Mouse (Mus musculus): ENCODE measurements around the gene Msi2. TPM values are rescaled to one million over a fixed set of nuclear protein-coding genes. Genes with fewer than 3 reads are reported as not detected.

Msi2 gene
- polyA plus RNA-seq, 1 experiment from 2014 or later, result 15.9 TPM

DNA sequence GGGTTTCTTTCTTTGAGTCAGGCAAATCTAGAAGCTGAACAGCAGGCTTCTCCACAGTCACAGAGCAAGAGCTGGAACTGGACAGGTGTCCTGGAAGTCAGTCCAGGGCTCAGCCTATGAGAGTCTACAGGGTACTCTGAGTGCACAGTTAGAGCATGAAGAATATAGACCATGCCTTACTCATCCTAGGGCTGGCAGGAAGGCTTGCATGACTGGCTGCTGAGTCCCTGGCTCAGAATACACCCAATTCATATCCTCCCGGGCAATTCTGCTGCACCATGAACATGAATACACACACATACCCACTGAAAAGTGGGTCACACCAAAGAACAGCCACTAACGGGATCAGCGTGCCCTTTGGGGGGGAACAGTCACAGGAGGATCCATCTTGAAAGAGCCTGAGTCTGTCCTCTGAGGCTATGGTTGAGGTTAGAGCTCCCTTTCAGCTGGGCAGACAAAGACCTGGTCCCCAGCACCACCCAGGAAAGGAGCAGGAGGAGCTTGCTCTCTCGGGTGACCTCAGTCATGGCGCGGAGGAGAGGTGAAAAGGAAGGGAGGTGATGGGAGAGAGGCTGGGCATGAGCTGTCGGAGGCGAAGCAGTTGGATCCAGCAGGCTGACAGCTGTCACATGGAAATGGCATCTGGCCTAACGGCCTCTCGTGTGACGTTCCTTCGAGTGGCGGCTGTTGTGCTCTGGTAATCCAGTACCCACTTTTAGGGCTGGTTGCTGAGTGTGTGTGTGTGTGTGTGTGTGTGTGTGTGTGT is 230.0 kb downstream of the Msi2 start:
- 70% methylated on average over 13 of the region's 13 CpGs for WGBS
- peaks cover 70% of the 10 kb centered on the region for H3K4me1 ChIP-seq
- no peaks in the 10 kb centered on the region for H3K27me3 ChIP-seq (ENCODE audit: insufficient read depth, poor library complexity, severe bottlenecking)
- no peak for DNase-seq (ENCODE audit: low spot score)
- H3K9me3 ChIP-seq, result no peaks in the 10 kb centered on the region
- H3K4me3 ChIP-seq, result no peak overlapping the region
- 0 out of 2 replicates have a peak overlapping the region, but pooled peaks have one; percentile 45 for H3K27ac ChIP-seq
- H3K36me3 ChIP-seq, result peaks cover 8% of the 10 kb centered on the region; the same call in 1 of the 2 replicates

DNA sequence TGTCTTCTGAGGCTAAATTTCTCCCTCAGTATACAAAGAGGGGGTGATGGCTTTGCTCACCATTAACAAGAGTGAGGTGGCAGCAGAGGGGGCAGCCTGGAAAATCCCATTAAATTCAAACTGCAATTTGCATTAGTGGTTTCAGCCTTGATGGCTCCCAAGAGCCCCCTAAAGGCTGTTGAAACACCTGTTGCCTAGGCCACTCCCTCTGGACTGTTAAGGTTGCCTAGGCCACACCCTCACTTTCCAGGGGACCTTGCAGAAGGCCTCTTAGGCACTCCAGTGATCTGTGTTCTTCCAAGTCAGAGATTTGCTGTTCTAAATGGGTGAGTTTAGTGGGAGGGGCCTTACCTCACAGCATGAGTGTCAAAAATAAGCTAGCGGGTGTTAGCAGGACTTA is 232.3 kb downstream of the Msi2 start:
- peak overlapping the region; percentile 38 for H3K27ac ChIP-seq
- H3K27me3 ChIP-seq (ENCODE audit: insufficient read depth, poor library complexity, severe bottlenecking), result no peaks in the 10 kb centered on the region
- WGBS, result 61% methylated on average over 1 of the region's 1 CpGs
- H3K36me3 ChIP-seq, result peaks cover 8% of the 10 kb centered on the region; the same call in 1 of the 2 replicates
- H3K9me3 ChIP-seq, result no peaks in the 10 kb centered on the region
- H3K4me1 ChIP-seq, result peaks cover 76% of the 10 kb centered on the region
- DNase-seq (ENCODE audit: low spot score), result no peak
- no peak overlapping the region for H3K4me3 ChIP-seq

DNA sequence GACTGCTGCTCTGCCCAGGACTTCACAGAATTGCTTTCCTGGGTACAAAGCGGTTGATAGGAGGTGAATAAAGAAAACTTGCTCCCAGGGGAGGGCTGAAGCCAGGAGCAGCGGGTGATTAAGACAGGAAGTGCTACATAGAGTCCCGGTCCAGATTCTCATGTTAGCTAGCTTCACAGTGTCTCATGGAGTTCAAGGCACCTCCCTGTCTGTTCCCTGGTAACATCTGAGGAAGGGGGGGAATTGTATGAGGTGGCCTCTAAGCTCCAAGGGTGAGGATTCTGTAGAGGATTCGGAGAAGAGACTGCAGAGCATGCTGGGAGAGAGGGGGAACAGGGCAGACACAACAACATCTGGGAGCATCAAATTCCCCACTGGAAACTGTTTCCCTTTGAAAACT is 233.2 kb downstream of the Msi2 start:
- no peak overlapping the region for H3K4me3 ChIP-seq
- peaks cover 8% of the 10 kb centered on the region; the same call in 1 of the 2 replicates for H3K36me3 ChIP-seq
- peak overlapping the region; percentile 32; the same call in 1 of the 2 replicates for H3K27ac ChIP-seq
- no peaks in the 10 kb centered on the region for H3K9me3 ChIP-seq
- no peak for DNase-seq (ENCODE audit: low spot score)
- no peaks in the 10 kb centered on the region for H3K27me3 ChIP-seq (ENCODE audit: insufficient read depth, poor library complexity, severe bottlenecking)
- H3K4me1 ChIP-seq, result peaks cover 78% of the 10 kb centered on the region
- WGBS, result 60% methylated on average over 4 of the region's 4 CpGs

GRCm38 (mm10) chr11:88484047-88484446 is 234.3 kb downstream of the Msi2 start:
- Histone ChIP-seq H3K27me3 (ENCODE audit: insufficient read depth, poor library complexity, severe bottlenecking) (no peaks in the 10 kb centered on the region), H3K27ac (no peak overlapping the region), H3K36me3 (peaks cover 9% of the 10 kb centered on the region; the same call in 1 of the 2 replicates)

GRCm38 (mm10) chr11:88482636-88483035 is 235.7 kb downstream of the Msi2 start:
- peak overlapping the region; percentile 47; the same call in 1 of the 2 replicates for H3K27ac ChIP-seq
- peaks cover 12% of the 10 kb centered on the region for H3K36me3 ChIP-seq
- H3K4me3 ChIP-seq, result no peak overlapping the region
- H3K9me3 ChIP-seq, result no peaks in the 10 kb centered on the region
- DNase-seq (ENCODE audit: low spot score), result no peak
- H3K4me1 ChIP-seq, result peaks cover 79% of the 10 kb centered on the region
- 78% methylated on average over 11 of the region's 11 CpGs for WGBS
- H3K27me3 ChIP-seq (ENCODE audit: insufficient read depth, poor library complexity, severe bottlenecking), result no peaks in the 10 kb centered on the region

More at GRCm38 (mm10) chr11:88484047-88484446, 234.3 kb downstream of the Msi2 start:
- no peak for DNase-seq (ENCODE audit: low spot score)
- 92% methylated on average over 3 of the region's 3 CpGs for WGBS
- Histone ChIP-seq H3K9me3 (no peaks in the 10 kb centered on the region), H3K4me1 (peaks cover 78% of the 10 kb centered on the region), H3K4me3 (no peak overlapping the region)

- no peaks in the 10 kb centered on the region for H3K9me3 ChIP-seq
- no peaks in the 10 kb centered on the region for H3K27me3 ChIP-seq (ENCODE audit: insufficient read depth, poor library complexity, severe bottlenecking)
- no peak overlapping the region for H3K4me3 ChIP-seq
- 71% methylated on average over 6 of the region's 6 CpGs for WGBS
- DNase-seq (ENCODE audit: low spot score), result no peak
- peak overlapping the region; percentile 80; the same call in 1 of the 2 replicates for H3K27ac ChIP-seq
- H3K4me1 ChIP-seq, result peaks cover 80% of the 10 kb centered on the region
- peaks cover 12% of the 10 kb centered on the region for H3K36me3 ChIP-seq
Measured at GRCm38 (mm10) chr11:88482236-88482635, 236.1 kb downstream of the Msi2 start.

DNA sequence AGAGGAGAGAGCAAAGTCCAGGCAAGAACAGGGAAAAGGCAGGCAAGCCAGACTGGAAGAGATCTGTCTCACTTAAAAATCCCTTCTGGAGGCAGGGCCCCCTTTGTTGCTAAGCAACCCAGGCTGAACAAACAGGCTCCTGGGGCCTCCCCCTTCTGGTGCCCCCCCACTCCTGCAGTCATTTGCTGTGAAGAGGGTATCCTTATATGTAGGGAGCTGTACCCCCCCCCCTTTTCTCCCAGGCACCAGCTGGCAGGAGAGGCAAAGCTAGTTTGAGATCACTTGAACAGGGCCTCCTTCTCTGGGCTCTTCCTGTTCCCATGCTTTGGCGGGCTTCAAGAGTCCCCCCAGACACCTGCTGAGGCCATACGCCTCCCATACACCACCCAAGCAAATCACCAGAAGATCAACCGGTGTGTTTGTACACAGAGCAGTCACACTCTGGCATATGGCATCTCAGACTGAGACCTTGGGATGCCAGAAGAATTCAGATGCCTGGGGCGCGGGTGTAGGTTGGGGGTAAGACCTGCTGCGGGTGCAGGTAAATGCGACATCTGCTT is 236.6 kb downstream of the Msi2 start:
- peaks cover 78% of the 10 kb centered on the region for H3K4me1 ChIP-seq
- peak; percentile 80 for DNase-seq (ENCODE audit: low spot score)
- peaks cover 12% of the 10 kb centered on the region for H3K36me3 ChIP-seq
- H3K4me3 ChIP-seq, result peak overlapping the region; percentile 24; the same call in 1 of the 2 replicates
- H3K27ac ChIP-seq, result peak overlapping the region; percentile 80
- 64% methylated on average over 7 of the region's 7 CpGs for WGBS
- no peaks in the 10 kb centered on the region for H3K27me3 ChIP-seq (ENCODE audit: insufficient read depth, poor library complexity, severe bottlenecking)
- no peaks in the 10 kb centered on the region for H3K9me3 ChIP-seq

DNA sequence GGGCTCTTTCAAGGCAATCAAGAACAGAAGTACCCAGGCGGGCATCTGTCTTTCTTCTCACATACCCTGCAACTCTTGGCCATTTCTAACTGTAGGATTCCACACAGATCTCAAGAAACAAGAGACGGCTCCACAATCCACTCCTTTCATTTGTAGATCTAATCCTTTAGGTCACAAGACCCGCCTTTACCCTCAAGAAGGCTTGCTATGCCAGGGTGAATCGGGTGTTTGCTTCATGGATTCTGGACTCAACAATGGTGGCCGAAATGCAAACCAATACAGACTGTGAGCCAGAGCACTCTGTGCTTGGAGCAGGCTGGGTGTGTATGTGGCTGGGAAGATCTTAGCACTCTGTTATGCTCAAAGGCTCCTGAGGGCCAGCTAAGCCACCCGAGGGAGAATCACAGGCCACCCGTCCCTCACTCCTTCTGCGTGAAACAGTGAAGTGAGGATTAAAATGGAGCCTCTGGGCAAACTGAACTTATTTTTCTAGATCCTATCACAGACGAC is 237.2 kb downstream of the Msi2 start:
- Histone ChIP-seq H3K36me3 (peaks cover 12% of the 10 kb centered on the region), H3K4me1 (peaks cover 74% of the 10 kb centered on the region), H3K9me3 (no peaks in the 10 kb centered on the region), H3K4me3 (peak overlapping the region; percentile 24; the same call in 1 of the 2 replicates), H3K27ac (peak overlapping the region; percentile 80), H3K27me3 (ENCODE audit: insufficient read depth, poor library complexity, severe bottlenecking) (no peaks in the 10 kb centered on the region)
- 67% methylated on average over 9 of the region's 9 CpGs for WGBS
- DNase-seq (ENCODE audit: low spot score), result no peak

GRCm38 (mm10) chr11:88479498-88479897 is 238.8 kb downstream of the Msi2 start:
- WGBS, result 79% methylated on average over 5 of the region's 5 CpGs
- no peaks in the 10 kb centered on the region for H3K9me3 ChIP-seq
- no peak for DNase-seq (ENCODE audit: low spot score)
- 0 out of 2 replicates have a peak overlapping the region, but pooled peaks have one; percentile 49 for H3K27ac ChIP-seq
- peaks cover 12% of the 10 kb centered on the region for H3K36me3 ChIP-seq
- no peak overlapping the region for H3K4me3 ChIP-seq
- H3K4me1 ChIP-seq, result peaks cover 75% of the 10 kb centered on the region
- no peaks in the 10 kb centered on the region for H3K27me3 ChIP-seq (ENCODE audit: insufficient read depth, poor library complexity, severe bottlenecking)

DNA sequence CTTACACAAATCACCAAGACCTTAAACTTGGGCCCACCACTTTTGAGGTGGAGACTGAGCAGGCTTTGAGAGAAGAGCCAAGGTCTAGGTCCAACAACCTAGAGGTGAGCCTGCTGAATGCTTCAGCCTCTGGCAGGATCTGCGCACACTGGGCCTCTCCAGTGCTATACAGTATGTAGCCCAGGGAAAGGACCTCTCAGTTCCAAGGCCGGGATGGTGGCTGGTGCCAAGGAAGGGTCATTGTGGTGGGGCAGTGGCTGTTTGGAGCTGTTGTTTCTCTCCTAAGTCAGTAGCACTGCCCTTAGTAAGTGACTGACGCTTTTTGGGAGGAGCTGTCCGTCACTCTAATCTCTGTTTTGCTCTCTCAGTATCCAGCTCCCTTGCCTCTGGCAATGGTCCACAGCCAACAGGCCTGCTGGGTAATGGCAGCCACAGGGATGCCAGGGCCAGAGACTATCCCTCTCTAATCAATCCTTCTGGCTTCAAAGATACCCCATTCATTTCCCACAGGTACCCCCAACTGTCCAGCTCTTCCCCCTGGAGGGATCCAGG is 243.3 kb downstream of the Msi2 start:
- H3K36me3 ChIP-seq, result peaks cover 12% of the 10 kb centered on the region
- WGBS, result 67% methylated on average over 4 of the region's 4 CpGs
- no peak for DNase-seq (ENCODE audit: low spot score)
- H3K27ac ChIP-seq, result peak overlapping the region; percentile 49
- no peaks in the 10 kb centered on the region for H3K9me3 ChIP-seq
- H3K4me1 ChIP-seq, result peaks cover 76% of the 10 kb centered on the region
- no peak overlapping the region for H3K4me3 ChIP-seq
- no peaks in the 10 kb centered on the region for H3K27me3 ChIP-seq (ENCODE audit: insufficient read depth, poor library complexity, severe bottlenecking)

DNA sequence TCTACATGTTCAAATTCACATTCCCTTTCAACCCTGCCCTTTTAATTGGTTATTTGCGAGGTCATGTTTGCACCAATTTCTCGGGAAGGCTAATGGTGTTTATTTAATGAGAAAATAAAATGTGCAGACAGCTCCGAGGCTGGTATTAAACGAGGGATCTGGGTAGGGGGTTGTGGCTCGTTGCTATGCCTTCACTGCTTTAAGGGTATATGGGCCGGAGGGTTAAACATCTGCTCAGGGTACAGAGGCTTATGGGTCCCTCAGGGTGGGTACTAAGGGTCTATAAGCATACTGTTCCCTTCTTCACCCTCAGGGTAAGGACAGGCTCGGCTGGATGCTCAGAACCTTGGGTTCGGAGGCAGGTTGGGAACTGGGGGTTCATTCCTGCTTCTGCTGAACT is 245.6 kb downstream of the Msi2 start:
- 79% methylated on average over 8 of the region's 8 CpGs for WGBS
- H3K27ac ChIP-seq, result peak overlapping the region; percentile 44; the same call in 1 of the 2 replicates
- H3K4me1 ChIP-seq, result peaks cover 73% of the 10 kb centered on the region

GRCm38 (mm10) chr11:88471981-88472647 is 246.2 kb downstream of the Msi2 start:
- Histone ChIP-seq H3K27ac (peak overlapping the region; percentile 76), H3K9me3 (no peaks in the 10 kb centered on the region), H3K27me3 (ENCODE audit: insufficient read depth, poor library complexity, severe bottlenecking) (no peaks in the 10 kb centered on the region), H3K4me1 (peaks cover 77% of the 10 kb centered on the region), H3K4me3 (no peak overlapping the region), H3K36me3 (no peaks in the 10 kb centered on the region)
- DNase-seq (ENCODE audit: low spot score), result no peak
- WGBS, result 70% methylated on average over 12 of the region's 12 CpGs

More for the DNA sequence above, 245.6 kb downstream of the Msi2 start:
- H3K27me3 ChIP-seq (ENCODE audit: insufficient read depth, poor library complexity, severe bottlenecking), result no peaks in the 10 kb centered on the region
- H3K4me3 ChIP-seq, result no peak overlapping the region
- no peaks in the 10 kb centered on the region for H3K9me3 ChIP-seq
- no peaks in the 10 kb centered on the region for H3K36me3 ChIP-seq
- no peak for DNase-seq (ENCODE audit: low spot score)
